In the genomic region with DNA sequence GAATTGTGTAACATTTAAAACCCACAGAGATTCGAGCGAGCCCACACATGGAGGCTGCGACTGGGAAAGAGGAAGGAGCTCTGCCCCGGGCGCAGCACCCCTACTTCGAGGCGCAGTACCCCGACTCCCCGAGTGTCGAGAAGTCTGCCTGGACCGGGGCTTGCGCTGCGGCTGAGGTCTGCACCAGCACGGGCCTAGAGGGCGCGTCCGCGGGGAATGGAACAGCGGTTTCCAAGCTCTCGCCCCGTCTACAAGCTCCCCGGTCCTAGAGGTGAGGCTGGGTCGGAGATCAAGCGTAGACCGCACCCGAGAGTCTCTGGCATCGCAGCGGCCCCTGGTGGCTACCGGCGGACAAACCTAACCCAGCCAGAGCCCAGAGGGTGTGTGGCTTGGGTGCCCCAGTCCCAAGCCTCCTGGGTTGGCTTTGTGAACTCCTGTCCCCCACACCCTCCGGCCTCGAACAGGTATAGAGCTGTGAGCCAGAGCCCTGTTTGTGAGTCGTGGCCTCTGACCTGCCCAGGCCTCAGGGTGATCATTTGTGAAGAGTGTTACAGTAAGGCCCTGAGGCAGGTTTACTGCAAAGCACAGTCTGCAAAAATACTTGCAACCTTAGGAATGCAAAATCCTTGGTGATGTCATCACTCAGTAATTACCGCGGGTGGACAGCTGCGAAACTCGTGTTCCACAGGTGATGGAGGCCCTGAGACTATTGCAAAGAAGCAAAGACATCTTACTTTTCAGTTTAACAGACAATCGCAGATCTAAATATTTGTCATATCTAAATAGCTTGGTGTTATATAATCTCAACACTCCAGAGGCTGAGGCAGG, we compare ENCODE assay signal across 1 mouse cellular context.
TF ChIP-seq lines count a peak whose summit lies in the region.

No protein-coding gene starts in this region.

TF ChIP-seq in CH12.LX, 34 proteins besides CTCF, POLR2A, EP300 and RAD21 (continued from another document):
- TF ChIP-seq JUN (IDR thresholded peaks at IDR 0.05; ENCODE audit: insufficient read depth, low read depth, low read length) (no peak), ZMIZ1 (IDR thresholded peaks at IDR 0.05; ENCODE audit: low read depth, low read length) (no peak), IRF4 (IDR thresholded peaks at IDR 0.05; ENCODE audit: low read depth, low read length) (peak; percentile 77; the same call in 1 of the 2 replicates), ZNF384 (IDR thresholded peaks at IDR 0.05; ENCODE audit: low read depth, low read length) (no peak)
